Mouse (Mus musculus): ENCODE data around the gene Abcg5.

Gene Abcg5

GRCm38 (mm10) chr17:84682734-84683717, at the start of gene Abcg5:
Gene Abcg5, minus strand, starts transcription at chr17:84683011.
- no peak for DNase-seq (ENCODE audit: inconsistent age in 2 of 2, low spot score in 1 of 2)

DNA sequence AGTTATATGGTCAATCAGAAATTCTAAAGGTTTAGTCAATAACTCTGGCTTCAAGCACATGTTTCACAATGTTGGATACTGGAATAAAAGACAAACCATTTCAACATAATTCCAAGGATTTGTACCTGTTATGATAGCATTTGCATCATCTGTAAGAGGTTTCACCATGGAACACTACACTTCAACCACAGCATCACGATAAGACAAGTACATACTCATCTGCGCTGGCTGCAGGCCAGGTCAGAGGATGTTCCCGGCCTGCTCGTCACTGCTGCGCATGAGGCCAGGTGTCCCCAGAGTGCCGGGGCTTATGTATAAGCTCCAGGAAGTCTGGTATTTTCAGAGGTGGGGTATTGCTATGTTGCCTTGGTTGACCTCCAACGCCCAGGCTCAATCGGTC, 49.8 kb upstream of the Abcg5 start:
- no peak for DNase-seq (ENCODE audit: inconsistent age in 2 of 2, low spot score in 1 of 2)

- DNase-seq (ENCODE audit: inconsistent age in 2 of 2, low spot score in 1 of 2) = no peak
These were observed 48.5 kb upstream of the Abcg5 start for GRCm38 (mm10) chr17:84731361-84731760.

DNA sequence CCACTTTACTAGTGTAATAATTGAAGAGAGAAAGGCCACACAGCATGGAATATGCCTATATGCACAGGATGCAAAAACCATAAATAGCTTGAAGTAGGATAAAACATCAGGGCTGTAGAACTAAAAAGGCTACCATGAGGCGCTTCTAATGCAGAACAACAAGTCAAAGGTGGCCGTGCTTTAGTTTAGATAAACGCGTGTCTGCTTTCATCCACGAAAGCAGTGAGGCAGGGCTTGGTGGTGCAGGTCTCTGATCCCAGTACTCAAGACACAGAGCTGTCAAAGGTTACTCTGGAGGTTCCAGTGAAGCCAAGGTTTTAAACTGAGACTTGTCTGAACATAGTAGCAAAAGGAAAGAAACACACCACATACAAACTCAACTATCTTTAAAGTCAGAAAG, 46.3 kb upstream of the Abcg5 start:
- DNase-seq (ENCODE audit: inconsistent age in 2 of 2, low spot score in 1 of 2) = no peak

GRCm38 (mm10) chr17:84728201-84728911, 45.5 kb upstream of the Abcg5 start:
- no peak for DNase-seq (ENCODE audit: inconsistent age in 2 of 2, low spot score in 1 of 2)

DNA sequence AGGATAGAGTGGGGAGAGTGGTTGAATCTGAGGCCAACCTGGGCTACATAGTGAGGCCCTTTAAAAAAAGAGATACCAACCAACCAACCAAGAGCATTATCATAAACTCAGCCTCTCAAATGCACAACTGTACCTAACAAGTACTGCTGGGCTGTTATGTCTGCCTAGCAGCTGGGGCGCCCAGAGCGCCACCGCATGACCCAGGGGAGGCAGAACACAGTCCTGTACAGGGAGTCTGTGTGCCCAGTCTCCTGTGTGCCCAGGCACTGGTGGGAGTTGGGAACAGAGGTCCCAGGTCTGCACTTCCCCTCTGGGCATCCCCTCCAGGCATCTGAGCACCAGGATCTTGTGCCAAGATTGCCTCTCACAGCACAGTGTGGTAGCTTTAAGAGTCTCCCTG, 42.4 kb upstream of the Abcg5 start:
- no peak for DNase-seq (ENCODE audit: inconsistent age in 2 of 2, low spot score in 1 of 2)

- no peak for DNase-seq (ENCODE audit: inconsistent age in 2 of 2, low spot score in 1 of 2)
These were observed 41.2 kb upstream of the Abcg5 start for GRCm38 (mm10) chr17:84724028-84724427.

GRCm38 (mm10) chr17:84719105-84719504, 36.3 kb upstream of the Abcg5 start:
- no peak for DNase-seq (ENCODE audit: inconsistent age in 2 of 2, low spot score in 1 of 2)

DNA sequence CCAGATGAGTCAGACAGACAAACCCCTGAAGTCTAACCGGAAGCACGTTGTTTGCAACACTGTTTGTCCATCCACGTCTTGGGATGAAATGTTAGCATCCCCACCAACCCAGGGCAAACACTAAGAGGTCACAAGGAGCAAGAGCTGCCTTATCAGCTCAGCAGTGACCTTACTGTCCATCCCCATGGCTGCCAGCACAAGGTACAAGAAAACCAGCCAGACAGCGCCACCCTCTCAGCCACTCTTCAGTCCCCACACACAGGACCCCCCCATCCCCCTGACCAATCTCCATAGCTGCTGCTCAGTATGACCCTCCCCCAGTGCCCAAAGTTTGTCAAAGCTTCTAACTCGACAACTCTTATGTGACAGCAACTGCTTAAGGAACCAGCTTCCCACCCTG, 34.6 kb upstream of the Abcg5 start:
- DNase-seq (ENCODE audit: inconsistent age in 2 of 2, low spot score in 1 of 2) = no peak

GRCm38 (mm10) chr17:84716252-84716872, 33.6 kb upstream of the Abcg5 start:
- no peak for DNase-seq (ENCODE audit: inconsistent age in 2 of 2, low spot score in 1 of 2)

DNA sequence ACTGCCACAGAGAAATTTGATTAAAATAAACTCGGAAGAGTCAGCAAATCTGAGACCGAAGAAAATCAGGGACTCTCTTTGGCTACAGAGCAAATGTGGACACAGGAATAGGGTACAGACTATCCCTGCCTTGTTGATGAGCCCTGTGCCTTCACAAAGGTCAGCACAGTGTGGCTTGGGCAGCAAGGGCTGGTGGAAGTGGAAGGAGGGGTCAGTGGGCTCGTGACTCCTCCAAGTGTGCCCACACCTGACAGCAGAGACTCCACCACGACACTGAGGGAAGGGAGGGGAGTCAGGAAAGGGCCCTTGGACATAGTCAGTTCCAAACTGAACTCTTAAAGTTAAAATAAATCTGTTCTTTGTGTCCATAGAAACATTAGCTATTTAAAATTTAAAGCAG, 32.1 kb upstream of the Abcg5 start:
- DNase-seq (ENCODE audit: inconsistent age in 2 of 2, low spot score in 1 of 2) = no peak

- DNase-seq (ENCODE audit: inconsistent age in 2 of 2, low spot score in 1 of 2) = no peak
These were observed 30.9 kb upstream of the Abcg5 start for GRCm38 (mm10) chr17:84713563-84714164.

DNA sequence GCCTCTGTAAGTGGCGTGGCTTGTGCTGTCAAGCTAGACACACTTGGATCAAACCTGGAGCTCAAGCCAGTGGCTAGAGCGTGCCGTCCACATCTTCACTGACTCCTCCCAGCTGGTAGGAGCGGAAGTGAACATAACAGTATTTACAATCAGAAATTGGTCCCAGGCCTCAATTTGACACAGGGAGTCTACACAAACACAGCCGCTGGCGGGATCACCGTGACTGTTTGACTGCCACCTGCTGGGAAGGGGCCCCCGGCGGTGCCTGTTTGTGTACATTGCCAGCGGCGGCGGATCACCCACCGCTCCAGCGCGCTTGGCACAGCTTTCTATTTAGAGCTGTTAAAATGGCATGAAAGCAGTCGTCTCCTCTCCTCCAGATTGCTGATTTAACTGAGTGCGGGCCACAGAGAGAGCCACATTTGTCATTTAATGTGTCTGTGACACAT, 26.6 kb upstream of the Abcg5 start:
- DNase-seq (ENCODE audit: inconsistent age in 2 of 2, low spot score in 1 of 2) = no peak

DNA sequence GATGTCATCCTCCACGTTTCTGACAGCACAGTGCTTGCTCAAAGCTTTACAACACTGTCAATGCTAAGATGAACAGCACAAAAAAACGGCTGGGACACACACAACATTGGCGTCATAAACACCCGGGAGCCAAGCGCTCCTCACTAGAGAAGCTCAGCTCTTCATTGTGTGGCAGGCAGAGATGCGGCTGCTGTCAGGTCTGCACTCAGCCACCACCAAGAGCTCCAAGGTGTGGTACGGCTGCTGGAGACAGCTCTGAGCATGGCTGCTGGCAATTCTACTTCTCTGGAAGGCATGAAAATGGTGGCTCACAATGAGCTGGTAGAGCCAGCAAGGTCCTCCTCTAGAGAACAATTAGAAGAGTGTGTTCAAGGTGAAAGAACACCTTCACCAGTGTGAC, 26.0 kb upstream of the Abcg5 start:
- no peak for DNase-seq (ENCODE audit: inconsistent age in 2 of 2, low spot score in 1 of 2)

GRCm38 (mm10) chr17:84707407-84707806, 24.6 kb upstream of the Abcg5 start:
- DNase-seq (ENCODE audit: inconsistent age in 2 of 2, low spot score in 1 of 2) = no peak

GRCm38 (mm10) chr17:84698727-84699126, 15.9 kb upstream of the Abcg5 start:
- DNase-seq (ENCODE audit: inconsistent age in 2 of 2, low spot score in 1 of 2) = peak; percentile 55 to 82

DNA sequence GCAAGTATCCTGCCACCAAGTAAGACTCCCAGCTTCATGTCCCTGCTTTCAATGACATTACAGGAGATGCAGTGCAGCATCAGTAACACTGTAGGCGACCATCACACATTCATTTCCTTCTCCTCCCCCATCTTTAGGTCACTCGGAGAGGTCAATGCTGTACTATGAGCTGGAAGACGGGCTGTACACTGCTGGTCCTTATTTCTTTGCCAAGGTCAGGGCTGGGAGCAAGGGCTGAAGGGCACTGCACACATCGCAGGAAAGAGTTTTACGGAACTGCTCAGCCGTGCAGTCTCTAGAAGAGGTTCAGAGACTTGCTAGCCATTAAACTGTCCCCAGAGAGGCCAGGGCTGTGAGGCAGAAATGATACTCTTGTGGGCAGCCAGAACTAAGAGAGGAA, 13.7 kb upstream of the Abcg5 start:
- no peak for DNase-seq (ENCODE audit: inconsistent age in 2 of 2, low spot score in 1 of 2)

DNA sequence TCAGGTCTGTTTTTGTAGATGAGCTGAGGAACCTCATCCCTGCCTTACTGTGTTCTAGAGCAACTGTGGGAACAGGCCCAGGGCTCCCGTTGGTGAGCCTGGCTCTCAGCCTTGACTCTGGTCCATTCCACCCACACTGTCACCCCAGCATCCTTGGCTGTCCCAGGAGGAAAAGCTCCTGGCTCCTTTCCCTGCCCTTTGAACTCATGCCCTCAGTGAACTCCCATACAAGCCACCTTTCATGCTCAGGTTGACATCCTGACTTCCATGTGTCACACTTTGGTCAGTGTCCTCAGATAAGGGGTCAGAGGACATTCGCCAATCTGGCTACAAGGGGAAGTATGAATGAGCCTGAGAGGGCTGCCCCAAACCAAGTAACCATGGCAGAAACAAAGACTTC, 10.9 kb upstream of the Abcg5 start:
- no peak for DNase-seq (ENCODE audit: inconsistent age in 2 of 2, low spot score in 1 of 2)

- DNase-seq (ENCODE audit: inconsistent age in 2 of 2, low spot score in 1 of 2) = no peak
These were observed 7.3 kb upstream of the Abcg5 start for GRCm38 (mm10) chr17:84690111-84690510.

- DNase-seq (ENCODE audit: inconsistent age in 2 of 2, low spot score in 1 of 2) = no peak
These were observed 6.5 kb upstream of the Abcg5 start for GRCm38 (mm10) chr17:84689316-84689715.

GRCm38 (mm10) chr17:84688834-84689233, 6.0 kb upstream of the Abcg5 start:
- DNase-seq (ENCODE audit: inconsistent age in 2 of 2, low spot score in 1 of 2) = peak; percentile 87 to 88
